Mouse (Mus musculus): ENCODE results near the gene Rnls.

GRCm38 (mm10) chr19:33088868-33089267, 303.2 kb downstream of the Rnls start:
- TF ChIP-seq TBP (IDR thresholded peaks at IDR 0.05; ENCODE audit: low read depth, low read length) (no peak), CTCF (IDR thresholded peaks at IDR 0.05 in 2 of 3, conservative IDR thresholded peaks at IDR 0.05 in 1 of 3; ENCODE audit: control insufficient read depth in 1 of 3, insufficient read depth in 1 of 3, low read depth in 2 of 3, low read length in 3 of 3, poor library complexity in 1 of 3, severe bottlenecking in 1 of 3) (no peak), POLR2AphosphoS5 (IDR thresholded peaks at IDR 0.05; ENCODE audit: borderline replicate concordance, low read depth, low read length) (no peak), MYC (IDR thresholded peaks at IDR 0.05; ENCODE audit: low read depth, low read length) (no peak), POLR2A (IDR thresholded peaks at IDR 0.05; ENCODE audit: control insufficient read depth in 1 of 2, insufficient read depth in 1 of 2, low read depth in 1 of 2, low read length in 2 of 2, poor library complexity in 1 of 2) (no peak), MAFK (IDR thresholded peaks at IDR 0.05; ENCODE audit: borderline replicate concordance, low read depth, low read length) (no peak), MAZ (IDR thresholded peaks at IDR 0.05; ENCODE audit: low read depth, low read length) (no peak), E2F4 (IDR thresholded peaks at IDR 0.05; ENCODE audit: borderline replicate concordance, low read depth, low read length) (no peak), MXI1 (IDR thresholded peaks at IDR 0.05; ENCODE audit: low read depth, low read length) (no peak), RCOR1 (IDR thresholded peaks at IDR 0.05; ENCODE audit: low read depth, low read length) (no peak), RAD21 (IDR thresholded peaks at IDR 0.05; ENCODE audit: low read depth, low read length) (no peak)
